Mouse (Mus musculus): ENCODE measurements around the gene Gpr84. TPM values are rescaled to one million over a fixed set of nuclear protein-coding genes. Genes with fewer than 3 reads are reported as not detected.
A peak's percentile ranks its signal among the peaks of the same experiment; 100 is the strongest.

The Gpr84 gene
- polyA plus RNA-seq, 1 experiment, result 0.22 TPM

DNA sequence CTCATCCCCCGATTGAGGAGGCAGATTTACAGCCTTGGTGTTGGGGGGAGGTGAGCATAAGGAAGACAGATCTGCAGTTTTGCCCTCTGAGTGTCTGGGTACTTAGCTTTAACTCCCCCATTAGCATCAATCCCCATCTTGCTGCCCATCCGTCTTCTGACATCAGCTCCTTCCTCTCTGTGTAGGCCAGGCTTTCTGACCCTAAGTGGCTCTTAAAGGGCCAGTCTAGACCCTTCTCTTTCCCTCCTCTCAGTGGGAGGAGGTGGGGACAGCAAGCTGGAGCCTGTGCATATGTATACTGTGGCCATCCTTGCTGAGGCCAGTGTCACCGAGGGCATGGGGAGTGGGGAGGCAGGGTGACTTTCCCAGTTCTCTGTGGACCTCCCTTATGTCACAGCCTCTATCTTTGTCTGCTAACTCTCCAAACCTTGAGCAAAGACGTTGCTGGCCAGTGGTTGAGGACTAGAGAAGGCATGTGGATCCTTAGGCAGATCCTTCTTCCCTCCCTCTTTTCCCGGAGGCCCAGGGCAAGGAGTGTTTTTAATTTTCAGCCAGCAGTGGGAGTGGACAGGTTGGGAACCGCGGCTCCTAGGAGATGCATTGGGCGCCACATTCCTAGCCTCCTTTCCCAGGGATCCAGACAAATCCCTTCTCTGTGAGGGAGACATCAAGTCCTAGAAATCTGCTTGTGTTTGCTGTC lies 6.3 kb downstream of the Gpr84 start:
- H3K4me1 ChIP-seq (ENCODE audit: control insufficient read depth, insufficient read depth, low read length), result peaks cover 13% of the 10 kb centered on the region
- no peak overlapping the region for H3K4me3 ChIP-seq (replicated peaks; ENCODE audit: extremely low read depth, low read depth, low read length)
- peak; percentile 35 for DNase-seq
- WGBS, result 13% methylated on average over 8 of the region's 8 CpGs
- no peak for TF ChIP-seq POLR2A (IDR thresholded peaks at IDR 0.05; ENCODE audit: borderline replicate concordance, extremely low read depth, low read depth, low read length)
- no peak for TF ChIP-seq CTCF (IDR thresholded peaks at IDR 0.05; ENCODE audit: insufficient read depth, low read length)

DNA sequence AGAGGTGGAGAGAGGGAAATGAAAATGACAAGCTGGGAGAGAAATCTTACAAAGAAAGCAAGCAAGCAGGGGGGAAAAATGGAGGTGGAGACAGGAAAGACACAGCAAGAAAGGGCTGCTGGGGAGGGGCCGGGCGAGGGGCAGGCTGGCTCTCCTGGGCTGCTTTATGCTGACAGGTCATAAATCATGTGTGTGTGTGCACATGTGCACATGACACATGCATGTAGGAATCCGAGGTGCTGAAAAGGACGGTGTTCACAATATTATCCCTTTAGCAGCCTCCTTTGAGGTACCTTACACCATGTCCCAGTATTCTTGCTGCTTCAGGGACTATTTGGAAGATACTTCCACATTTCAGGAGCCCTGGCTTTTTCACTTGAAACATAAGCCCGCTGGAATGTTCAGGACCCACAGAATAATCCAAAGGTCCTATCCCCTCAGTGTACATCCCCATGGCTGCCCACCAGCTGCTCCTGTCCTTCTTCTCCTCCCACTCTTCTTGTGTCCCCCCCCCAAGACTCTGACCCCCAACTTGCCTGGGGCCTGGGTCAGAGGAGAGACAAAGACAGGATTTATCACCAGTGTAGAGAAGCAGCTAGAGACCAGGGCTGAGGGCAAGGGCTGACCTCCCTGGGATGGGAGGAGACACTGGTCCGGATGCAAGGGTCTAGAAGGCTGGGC lies 7.9 kb downstream of the Gpr84 start:
- no peak for TF ChIP-seq CTCF (IDR thresholded peaks at IDR 0.05; ENCODE audit: insufficient read depth, low read length)
- no peak for TF ChIP-seq POLR2A (IDR thresholded peaks at IDR 0.05; ENCODE audit: borderline replicate concordance, extremely low read depth, low read depth, low read length)
- Histone ChIP-seq H3K4me1 (ENCODE audit: control insufficient read depth, insufficient read depth, low read length) (peaks cover 13% of the 10 kb centered on the region), H3K4me3 (replicated peaks; ENCODE audit: extremely low read depth, low read depth, low read length) (no peak overlapping the region)
- no peak for DNase-seq
- WGBS, result 53% methylated on average over 6 of the region's 6 CpGs

DNA sequence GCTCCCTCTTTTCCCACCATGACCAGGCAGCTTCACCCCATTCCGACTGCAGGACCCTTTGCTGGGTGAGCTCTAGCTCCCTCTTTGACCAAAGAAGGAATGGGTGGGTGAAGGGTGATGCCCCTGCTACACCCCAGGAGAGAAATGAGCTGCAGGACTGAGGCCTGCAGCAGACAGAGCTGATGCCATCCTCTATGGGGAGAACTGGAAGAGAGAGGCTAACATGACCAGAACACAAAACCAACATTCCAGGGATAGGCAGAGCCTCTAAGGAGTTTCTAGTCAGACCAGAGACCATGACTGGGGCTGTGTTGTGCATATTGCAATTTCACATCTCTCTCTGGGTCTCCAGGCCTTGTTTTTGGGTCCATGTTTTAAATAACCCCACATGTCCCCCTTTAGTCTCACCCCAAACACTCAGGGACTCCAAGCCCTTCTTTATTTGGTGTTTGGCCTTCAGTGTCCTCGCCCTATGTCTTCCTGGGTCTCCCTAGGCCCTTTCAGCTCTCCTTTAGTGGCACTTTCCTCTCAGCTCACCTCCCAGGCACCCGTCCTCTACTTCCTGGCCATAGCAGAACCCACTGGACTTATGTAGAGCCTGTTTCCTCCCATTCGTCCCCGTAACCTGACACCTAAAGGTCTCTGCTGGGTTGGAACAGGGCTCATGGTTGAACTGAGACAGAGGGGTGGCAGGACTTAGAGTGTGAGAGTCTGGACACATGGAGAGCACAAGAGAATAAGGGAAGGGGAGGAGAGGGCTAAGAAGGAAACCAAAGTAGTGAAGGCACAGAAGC lies 8.7 kb downstream of the Gpr84 start:
- no peak for DNase-seq
- Histone ChIP-seq H3K4me3 (replicated peaks; ENCODE audit: extremely low read depth, low read depth, low read length) (no peak overlapping the region), H3K4me1 (ENCODE audit: control insufficient read depth, insufficient read depth, low read length) (peaks cover 10% of the 10 kb centered on the region)
- WGBS, result 48% methylated on average over 5 of the region's 5 CpGs
- TF ChIP-seq POLR2A (IDR thresholded peaks at IDR 0.05; ENCODE audit: borderline replicate concordance, extremely low read depth, low read depth, low read length) (no peak), CTCF (IDR thresholded peaks at IDR 0.05; ENCODE audit: insufficient read depth, low read length) (no peak)

DNA sequence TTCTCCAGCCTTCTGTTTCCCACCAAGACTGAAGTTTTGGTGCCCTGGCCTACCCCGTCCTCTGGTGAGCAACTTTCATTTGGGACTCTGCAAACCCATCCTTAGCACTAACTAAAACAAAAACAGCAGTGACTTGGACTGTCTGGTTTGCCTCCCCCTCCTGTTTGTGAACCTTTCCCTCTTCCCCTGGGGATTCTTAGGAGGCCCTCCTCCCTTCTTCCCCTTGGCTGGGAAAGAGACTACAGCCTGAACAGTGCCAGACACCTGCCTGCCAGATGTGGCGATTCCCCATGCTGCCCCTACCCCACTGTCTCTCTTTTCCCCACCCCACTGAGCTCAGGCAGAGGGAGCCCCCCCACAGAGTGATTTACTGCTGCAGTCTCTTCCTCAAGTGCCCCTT lies 9.4 kb downstream of the Gpr84 start:
- 74% methylated on average over 2 of the region's 2 CpGs for WGBS
- Histone ChIP-seq H3K4me1 (ENCODE audit: control insufficient read depth, insufficient read depth, low read length) (peaks cover 10% of the 10 kb centered on the region), H3K4me3 (replicated peaks; ENCODE audit: extremely low read depth, low read depth, low read length) (no peak overlapping the region)
- no peak for DNase-seq
- TF ChIP-seq CTCF (IDR thresholded peaks at IDR 0.05; ENCODE audit: insufficient read depth, low read length) (no peak), POLR2A (IDR thresholded peaks at IDR 0.05; ENCODE audit: borderline replicate concordance, extremely low read depth, low read depth, low read length) (no peak)

DNA sequence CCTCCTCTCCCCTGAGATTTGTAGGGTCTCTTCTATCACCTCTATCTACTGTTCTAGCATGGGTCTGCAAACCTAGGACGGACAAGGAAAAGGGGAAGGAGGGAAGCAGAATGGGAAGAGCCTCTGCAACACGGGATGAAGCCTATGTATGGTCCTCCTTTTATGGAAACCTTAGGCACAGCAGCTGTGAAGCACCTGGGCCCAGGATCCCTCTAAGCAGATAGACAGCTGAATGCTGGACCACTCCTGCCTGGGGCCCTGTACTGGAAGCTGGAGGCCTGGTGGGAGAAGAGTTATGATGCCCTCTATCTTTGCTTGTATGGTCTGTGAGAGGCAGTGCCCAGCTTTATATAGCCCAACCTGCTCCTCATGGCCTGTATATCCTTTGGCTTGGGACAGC lies 9.9 kb downstream of the Gpr84 start:
- WGBS, result 51% methylated on average over 2 of the region's 2 CpGs
- DNase-seq, result no peak
- peaks cover 6% of the 10 kb centered on the region for H3K4me1 ChIP-seq (ENCODE audit: control insufficient read depth, insufficient read depth, low read length)
- no peak overlapping the region for H3K4me3 ChIP-seq (replicated peaks; ENCODE audit: extremely low read depth, low read depth, low read length)
- TF ChIP-seq CTCF (IDR thresholded peaks at IDR 0.05; ENCODE audit: insufficient read depth, low read length) (no peak), POLR2A (IDR thresholded peaks at IDR 0.05; ENCODE audit: borderline replicate concordance, extremely low read depth, low read depth, low read length) (no peak)

DNA sequence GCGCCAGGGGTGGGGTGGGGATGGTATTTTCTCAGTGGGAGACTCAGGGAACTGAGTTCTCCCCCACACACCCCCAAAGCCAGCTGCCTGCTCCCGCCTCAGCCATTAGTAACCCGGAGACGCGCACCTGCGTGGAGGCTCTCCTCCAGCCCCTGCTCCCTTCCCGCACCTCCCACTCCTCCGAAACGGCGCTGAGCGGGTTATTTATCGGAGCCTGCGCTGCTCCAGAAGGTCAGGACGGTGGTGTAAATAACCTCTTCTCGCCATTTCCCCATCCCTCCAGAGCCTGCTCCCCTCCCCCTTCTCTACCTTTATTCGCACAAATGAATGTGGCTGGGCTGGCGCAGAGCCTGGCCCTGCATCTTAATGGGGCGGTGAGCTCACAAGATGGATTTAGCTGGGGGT lies 10.3 kb downstream of the Gpr84 start:
- WGBS, result 40% methylated on average over 18 of the region's 18 CpGs
- no peak for TF ChIP-seq CTCF (IDR thresholded peaks at IDR 0.05; ENCODE audit: insufficient read depth, low read length)
- Histone ChIP-seq H3K4me1 (ENCODE audit: control insufficient read depth, insufficient read depth, low read length) (peaks cover 5% of the 10 kb centered on the region), H3K4me3 (replicated peaks; ENCODE audit: extremely low read depth, low read depth, low read length) (no peak overlapping the region)
- DNase-seq, result no peak

DNA sequence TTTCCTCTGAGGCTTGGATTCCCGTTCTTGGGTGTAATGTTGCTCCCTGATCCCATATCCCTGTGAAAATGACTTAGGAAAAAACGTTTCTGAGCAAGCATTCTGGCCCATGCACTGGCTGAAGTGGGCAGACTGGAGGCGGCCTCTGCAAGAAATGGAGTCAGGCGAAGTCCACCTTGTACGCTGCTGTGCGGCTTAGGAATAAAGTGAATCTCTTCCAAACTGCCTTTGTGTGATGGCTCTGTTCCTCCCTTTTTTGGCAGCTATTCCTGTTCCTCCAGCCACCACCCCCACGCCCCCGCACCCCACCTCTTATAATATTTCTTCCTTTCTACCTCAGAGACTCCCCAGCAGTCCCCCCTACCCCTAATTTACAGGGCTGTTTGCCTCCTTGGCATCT lies 10.8 kb downstream of the Gpr84 start:
- TF ChIP-seq CTCF (IDR thresholded peaks at IDR 0.05; ENCODE audit: insufficient read depth, low read length) (no peak), POLR2A (IDR thresholded peaks at IDR 0.05; ENCODE audit: borderline replicate concordance, extremely low read depth, low read depth, low read length) (no peak)
- no peak for DNase-seq
- Histone ChIP-seq H3K4me3 (replicated peaks; ENCODE audit: extremely low read depth, low read depth, low read length) (no peak overlapping the region), H3K4me1 (ENCODE audit: control insufficient read depth, insufficient read depth, low read length) (peaks cover 5% of the 10 kb centered on the region)
- WGBS, result 58% methylated on average over 8 of the region's 8 CpGs

DNA sequence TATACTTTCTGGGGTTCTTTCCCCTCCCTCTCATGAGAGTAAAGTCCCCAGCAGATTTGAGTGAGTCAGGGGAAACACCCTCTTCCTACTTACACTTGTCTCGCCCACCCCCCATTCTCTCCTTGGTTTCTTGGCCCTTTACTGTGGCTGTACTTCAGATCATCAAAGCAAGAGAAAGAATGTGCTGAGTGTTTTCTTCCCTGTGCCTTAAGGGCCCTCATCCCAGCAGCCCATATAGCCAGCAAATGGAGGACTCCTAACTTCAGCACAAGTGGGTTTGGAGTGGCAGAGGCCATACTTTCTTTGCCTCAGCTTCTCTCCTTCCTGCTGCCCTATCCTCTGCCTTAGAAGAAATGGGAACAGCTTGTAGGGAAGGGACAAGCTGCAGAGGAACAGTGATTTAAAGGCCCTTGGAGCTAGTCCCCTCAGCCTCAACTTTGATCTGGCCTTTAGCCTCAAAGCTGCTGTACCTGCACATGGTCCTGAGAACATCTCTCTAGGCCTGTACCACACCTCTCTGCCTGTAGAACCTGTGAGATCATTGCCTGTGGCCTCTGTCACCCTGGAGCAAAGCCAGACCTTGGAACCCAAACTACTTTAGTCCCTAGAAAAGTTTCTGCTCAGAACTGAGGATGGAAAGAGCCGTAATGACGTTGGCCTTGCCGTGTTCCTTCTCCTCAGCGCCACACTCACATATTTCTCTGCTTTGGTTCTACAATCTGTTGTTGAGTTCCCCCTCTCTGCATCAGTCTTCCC lies 11.4 kb downstream of the Gpr84 start:
- WGBS, result 72% methylated on average over 5 of the region's 5 CpGs
- DNase-seq, result peak; percentile 35
- H3K4me1 ChIP-seq (ENCODE audit: control insufficient read depth, insufficient read depth, low read length), result peaks cover 2% of the 10 kb centered on the region
- no peak overlapping the region for H3K4me3 ChIP-seq (replicated peaks; ENCODE audit: extremely low read depth, low read depth, low read length)
- no peak for TF ChIP-seq POLR2A (IDR thresholded peaks at IDR 0.05; ENCODE audit: borderline replicate concordance, extremely low read depth, low read depth, low read length)
- no peak for TF ChIP-seq CTCF (IDR thresholded peaks at IDR 0.05; ENCODE audit: insufficient read depth, low read length)

DNA sequence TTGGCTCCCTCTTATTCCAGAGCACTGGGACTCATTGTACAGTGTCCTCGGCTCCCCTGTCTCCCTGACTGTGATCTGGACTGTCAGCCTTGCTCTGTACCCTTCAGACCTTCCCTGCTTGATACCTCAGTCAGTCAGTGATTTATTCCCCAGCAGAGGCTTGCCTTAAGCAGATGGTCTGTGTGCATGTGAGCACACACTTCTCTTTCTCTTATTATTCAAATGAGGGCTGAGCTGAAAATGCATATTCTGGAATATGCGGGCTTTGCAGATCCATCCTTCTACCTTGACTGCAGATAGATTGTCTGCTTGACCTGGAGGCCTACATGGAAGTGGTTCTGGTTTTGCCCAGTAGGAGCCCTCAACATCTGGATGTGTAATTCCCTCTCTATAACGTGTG lies 12.4 kb downstream of the Gpr84 start:
- H3K4me3 ChIP-seq (replicated peaks; ENCODE audit: extremely low read depth, low read depth, low read length), result no peak overlapping the region
- TF ChIP-seq CTCF (IDR thresholded peaks at IDR 0.05; ENCODE audit: insufficient read depth, low read length) (no peak), POLR2A (IDR thresholded peaks at IDR 0.05; ENCODE audit: borderline replicate concordance, extremely low read depth, low read depth, low read length) (no peak)
- DNase-seq, result no peak
- no peaks in the 10 kb centered on the region for H3K4me1 ChIP-seq (ENCODE audit: control insufficient read depth, insufficient read depth, low read length)
- whole genome bisulfite sequencing, result 69% methylated on average over 3 of the region's 3 CpGs
